Mouse (Mus musculus): ENCODE measurements around the gene Armt1. TPM values are rescaled to one million over a fixed set of nuclear protein-coding genes. Genes with fewer than 3 reads are reported as not detected.

The Armt1 gene
- polyA plus RNA-seq, 1 experiment = 7.2 TPM

GRCm38 (mm10) chr10:4503251-4503650, 71.0 kb downstream of the Armt1 start:
- Histone ChIP-seq H3K4me3 (replicated peaks; ENCODE audit: extremely low read depth, low read depth, low read length) (no peak overlapping the region), H3K4me1 (ENCODE audit: control insufficient read depth, insufficient read depth, low read length) (no peaks in the 10 kb centered on the region)
- DNase-seq = no peak
- TF ChIP-seq POLR2A (IDR thresholded peaks at IDR 0.05; ENCODE audit: borderline replicate concordance, extremely low read depth, low read depth, low read length) (no peak), CTCF (IDR thresholded peaks at IDR 0.05; ENCODE audit: insufficient read depth, low read length) (no peak)
- 76% methylated on average over 8 of the region's 8 CpGs for WGBS

Other genes with a start within 250 kb of the Armt1 start
- 18.2 and 26.9 TPM in 2 replicates for gene Akap12, start 166.1 kb upstream of the Armt1 start, polyA plus RNA-seq (2012; rRNA removed)
- gene Zbtb2, start 44.4 kb upstream of the Armt1 start, polyA plus RNA-seq (2012; rRNA removed) = 8.8 and 9.9 TPM in 2 replicates
- gene Rmnd1, start 79 bp upstream of the Armt1 start, polyA plus RNA-seq (2012; rRNA removed) = 11.1 and 16.5 TPM in 2 replicates
- gene Ccdc170, start 50.0 kb downstream of the Armt1 start, polyA plus RNA-seq (2012; rRNA removed) = 1.5 and 2.5 TPM in 2 replicates
- gene Esr1, start 179.1 kb downstream of the Armt1 start, polyA plus RNA-seq (2012; rRNA removed) = 1.2 and 1.5 TPM in 2 replicates

Data from lung, adult 2 months (tissue).